Comparison of ENCODE assay signal across 13 mouse cellular contexts in the genomic region with DNA sequence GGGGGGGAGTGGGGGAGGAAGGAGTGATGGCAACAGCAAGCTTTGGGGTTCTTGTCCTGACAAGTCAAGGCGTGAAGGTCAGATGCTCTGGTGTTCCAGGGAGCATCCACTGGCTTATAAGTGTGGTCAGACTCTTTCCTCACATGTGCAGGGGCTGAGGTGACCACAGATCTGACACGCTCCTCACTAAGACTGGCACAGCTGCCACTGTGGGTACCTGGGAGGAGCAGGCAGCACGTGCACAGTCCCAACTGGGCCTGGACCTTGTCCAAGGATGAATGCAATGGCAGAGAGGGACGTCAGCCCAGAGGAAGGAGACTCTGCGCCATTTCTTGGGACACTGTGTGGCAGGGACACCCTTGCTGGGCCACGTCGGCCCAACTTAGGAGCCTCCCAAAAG.
"Had no signal": no experiment of that assay in that cellular context is flagged by ENCODE, and none has a peak within 500 bp of the region (broad histone marks: within the 10 kb centered on the region; RNA-seq: fewer than 3 reads in every experiment).

No protein-coding gene starts in this region.

- H3K27ac ChIP-seq: neural tube, embryonic 12.5 days; stomach, postnatal 0 days had no signal

- H3K27me3 ChIP-seq: neural tube, embryonic 12.5 days; stomach, embryonic 15.5 days had no signal

- H3K4me2 ChIP-seq: lung, embryonic 14.5 days; midbrain, embryonic 11.5 days; neural tube, embryonic 12.5 days; stomach, embryonic 15.5 days had no signal

- H3K36me3 ChIP-seq: stomach, embryonic 15.5 days had no signal

- DNase-seq: lung, adult 18-20 months; lung, embryonic 14.5 days; lung, postnatal 10 days; lung, postnatal 4 days; midbrain, embryonic 14.5 days; right cerebral cortex, postnatal 14 days; thymus, adult 2 months; thymus, postnatal 25 days; thymus, postnatal 4 days had no signal

- H3K4me1 ChIP-seq: neural tube, embryonic 12.5 days had no signal

- H3K9me3 ChIP-seq: neural tube, embryonic 12.5 days; stomach, embryonic 15.5 days had no signal

- H3K9ac ChIP-seq: lung, embryonic 14.5 days; neural tube, embryonic 12.5 days; stomach, embryonic 15.5 days had no signal

- H3K4me3 ChIP-seq: neural tube, embryonic 12.5 days; stomach, embryonic 15.5 days had no signal
